Mouse (Mus musculus): Measurements from ENCODE around the gene Zswim1. TPM values are rescaled to one million over a fixed set of nuclear protein-coding genes. Genes with fewer than 3 reads are reported as not detected.
A peak's percentile ranks its signal among the peaks of the same experiment; 100 is the strongest.
"Not testable (repeated sequence)": the region's sequence is repeated elsewhere in the genome, so short reads cannot be mapped to it uniquely, and the experiment has no call there.

Gene Zswim1
- polyA plus RNA-seq, 1 experiment = 4.1 TPM

DNA sequence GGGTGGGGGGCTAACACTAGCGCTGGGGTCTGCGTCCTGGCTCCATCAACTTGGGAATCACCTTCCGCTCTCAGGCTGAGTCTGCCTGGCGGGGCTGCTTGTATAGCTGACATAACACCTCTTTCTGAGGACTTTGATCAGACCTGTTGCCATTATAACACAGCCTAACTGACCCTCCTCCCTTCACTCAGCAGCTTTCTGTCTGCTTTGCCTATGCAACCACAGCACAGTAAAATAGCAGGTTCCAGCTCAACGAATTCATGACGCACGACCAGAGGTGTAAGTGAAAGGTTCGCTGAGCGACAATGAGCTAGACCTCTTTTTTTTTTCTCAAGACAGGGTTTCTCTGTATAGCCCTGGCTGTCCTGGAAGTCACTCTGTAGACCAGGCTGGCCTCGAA lies 8.5 kb downstream of the Zswim1 start:
- peaks cover 7% of the 10 kb centered on the region; the same call in 1 of the 2 replicates for H3K4me1 ChIP-seq (ENCODE audit: control insufficient read depth, insufficient read depth, insufficient read length, low read length)
- no peak overlapping the region for H3K4me3 ChIP-seq (ENCODE audit: insufficient read depth, low read depth, low read length)
- H3K27ac ChIP-seq (replicated peaks; ENCODE audit: low read depth, low read length) = no peak overlapping the region

DNA sequence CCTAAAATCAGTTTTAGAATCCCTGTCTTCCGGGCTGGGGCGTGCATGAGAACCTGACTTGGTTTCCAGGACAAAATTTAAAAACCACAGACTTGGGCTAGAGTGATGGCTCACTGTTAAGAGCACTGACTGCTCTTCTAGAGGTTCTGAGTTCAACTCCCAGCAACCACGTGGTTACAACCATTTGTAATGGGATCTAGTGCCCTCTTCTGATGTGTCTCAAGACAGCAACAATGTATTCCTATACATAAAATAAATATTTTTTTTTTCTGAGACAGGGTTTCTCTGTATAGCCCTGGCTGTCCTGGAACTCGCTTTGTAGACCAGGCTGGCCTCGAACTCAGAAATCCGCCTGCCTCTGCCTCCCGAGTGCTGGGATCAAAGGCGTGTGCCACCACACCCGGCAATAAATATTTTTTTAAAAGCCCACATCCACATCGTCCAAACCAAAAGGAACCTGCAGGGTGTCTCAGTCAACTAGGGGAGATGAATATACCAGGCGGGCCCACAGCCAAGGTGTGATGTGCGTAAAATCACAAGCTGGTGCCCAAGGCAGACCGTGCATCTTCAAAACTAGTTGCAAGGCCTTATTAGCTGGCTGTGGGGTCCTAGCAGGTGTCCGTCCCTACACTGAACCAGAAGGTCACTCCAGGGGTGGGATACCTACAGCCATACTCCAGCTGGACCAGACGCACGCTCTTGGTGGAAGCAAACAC lies 9.7 kb downstream of the Zswim1 start:
- H3K27ac ChIP-seq (replicated peaks; ENCODE audit: low read depth, low read length) = no peak overlapping the region
- peak overlapping the region; percentile 83 for H3K4me3 ChIP-seq (ENCODE audit: insufficient read depth, low read depth, low read length)
- peaks cover 7% of the 10 kb centered on the region; the same call in 1 of the 2 replicates for H3K4me1 ChIP-seq (ENCODE audit: control insufficient read depth, insufficient read depth, insufficient read length, low read length)

DNA sequence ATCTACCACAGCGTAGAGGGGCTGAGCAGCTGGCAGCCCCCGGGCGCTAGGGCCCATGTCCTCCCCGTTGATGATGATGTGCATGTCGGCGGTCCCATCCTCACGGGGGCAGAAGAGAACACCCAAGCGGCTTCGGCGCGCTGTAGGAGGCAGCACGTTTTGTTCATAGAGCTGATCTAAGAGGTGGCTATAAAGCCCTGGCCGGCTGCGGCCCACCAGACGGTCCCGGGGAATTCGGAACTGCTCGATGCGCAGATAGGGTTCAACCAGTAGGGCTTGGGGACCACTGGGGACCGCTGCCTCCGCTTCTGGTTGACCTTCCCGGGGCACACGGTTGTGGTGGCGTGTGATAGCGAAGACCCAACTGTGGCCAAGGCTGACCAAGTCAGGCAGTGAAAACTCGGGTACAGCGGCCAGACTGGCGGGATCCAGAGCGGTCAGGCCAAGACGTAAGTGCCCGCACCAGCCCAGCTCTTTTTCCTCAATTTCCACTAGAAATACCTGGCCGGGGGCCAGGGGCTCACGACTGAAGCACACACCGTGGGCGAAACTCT lies 10.3 kb downstream of the Zswim1 start, which contains the start of gene Ctsa:
TSS of gene Ctsa (plus strand) at position 126 of the 554 bp plus-strand sequence.
- Histone ChIP-seq H3K4me3 (ENCODE audit: insufficient read depth, low read depth, low read length) (peak within 1 kb of the TSS; percentile 83), H3K27ac (replicated peaks; ENCODE audit: low read depth, low read length) (peak within 1 kb of the TSS; percentile 94), H3K4me1 (ENCODE audit: control insufficient read depth, insufficient read depth, insufficient read length, low read length) (peaks cover 7% of the 10 kb centered on the region; the same call in 1 of the 2 replicates)

- Histone ChIP-seq H3K4me3 (ENCODE audit: insufficient read depth, low read depth, low read length) (peak within 1 kb of the TSS; percentile 83), H3K4me1 (ENCODE audit: control insufficient read depth, insufficient read depth, insufficient read length, low read length) (peaks cover 7% of the 10 kb centered on the region; the same call in 1 of the 2 replicates), H3K27ac (replicated peaks; ENCODE audit: low read depth, low read length) (peak within 1 kb of the TSS; percentile 94)
Measured at GRCm38 (mm10) chr2:164833314-164833959, 11.0 kb downstream of the Zswim1 start, which contains the start of gene Neurl2. Neurl2 (minus strand) TSS chr2:164833456.

- peak overlapping the region; percentile 40 for H3K27ac ChIP-seq (replicated peaks; ENCODE audit: low read depth, low read length)
- H3K4me1 ChIP-seq (ENCODE audit: control insufficient read depth, insufficient read depth, insufficient read length, low read length) = peaks cover 7% of the 10 kb centered on the region; the same call in 1 of the 2 replicates
- H3K4me3 ChIP-seq (ENCODE audit: insufficient read depth, low read depth, low read length) = peak overlapping the region; percentile 83
Measured at GRCm38 (mm10) chr2:164834531-164834930, 12.0 kb downstream of the Zswim1 start.

DNA sequence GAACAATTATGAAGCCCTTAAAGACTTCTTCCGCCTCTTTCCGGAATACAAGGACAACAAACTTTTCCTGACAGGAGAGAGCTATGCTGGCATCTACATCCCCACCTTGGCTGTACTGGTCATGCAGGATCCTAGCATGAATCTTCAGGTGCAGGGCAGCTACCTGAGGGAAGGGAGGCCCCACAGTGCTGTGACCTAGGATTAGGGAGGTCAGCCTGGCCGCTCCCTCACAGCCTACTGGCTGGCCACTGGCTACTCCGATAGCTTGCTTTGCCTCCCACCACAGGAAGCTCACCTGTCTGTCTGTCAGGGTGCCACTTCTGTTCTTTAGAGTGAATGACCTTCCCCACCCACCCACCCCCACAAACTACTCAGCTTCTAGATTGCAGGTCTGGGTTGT lies 12.7 kb downstream of the Zswim1 start:
- Histone ChIP-seq H3K4me3 (ENCODE audit: insufficient read depth, low read depth, low read length) (peak overlapping the region; percentile 83), H3K27ac (replicated peaks; ENCODE audit: low read depth, low read length) (no peak overlapping the region), H3K4me1 (ENCODE audit: control insufficient read depth, insufficient read depth, insufficient read length, low read length) (peaks cover 7% of the 10 kb centered on the region; the same call in 1 of the 2 replicates)

DNA sequence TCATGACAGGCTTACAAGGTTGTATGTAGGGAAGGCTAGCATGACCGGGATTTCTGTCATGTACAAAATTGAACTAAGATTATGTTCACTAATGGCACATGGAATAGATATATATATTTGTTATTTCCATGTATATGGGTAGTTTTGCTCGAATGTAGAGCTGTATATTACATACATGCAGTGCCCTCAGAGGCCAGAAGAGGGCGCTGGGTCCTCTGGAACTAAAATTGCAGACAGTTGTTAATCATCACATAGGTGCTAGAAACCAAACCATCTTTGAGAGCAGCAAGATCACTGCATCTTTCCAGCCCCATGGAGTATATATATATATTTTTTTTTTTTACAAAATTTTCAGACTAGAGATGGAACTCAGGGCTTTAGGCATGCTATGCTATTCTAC lies 23.3 kb downstream of the Zswim1 start:
- H3K4me3 ChIP-seq (ENCODE audit: insufficient read depth, low read depth, low read length) = no peak overlapping the region
- no peak overlapping the region for H3K27ac ChIP-seq (replicated peaks; ENCODE audit: low read depth, low read length)

GRCm38 (mm10) chr2:164850061-164850460 lies 27.6 kb downstream of the Zswim1 start:
- H3K4me3 ChIP-seq (ENCODE audit: insufficient read depth, low read depth, low read length) = no peak overlapping the region
- no peaks in the 10 kb centered on the region for H3K4me1 ChIP-seq (ENCODE audit: control insufficient read depth, insufficient read depth, insufficient read length, low read length)

More for the DNA sequence above, 23.3 kb downstream of the Zswim1 start:
- no peaks in the 10 kb centered on the region for H3K4me1 ChIP-seq (ENCODE audit: control insufficient read depth, insufficient read depth, insufficient read length, low read length)

GRCm38 (mm10) chr2:164855572-164855971 lies 33.1 kb downstream of the Zswim1 start:
- not testable (repeated sequence) for H3K4me3 ChIP-seq (ENCODE audit: insufficient read depth, low read depth, low read length); H3K27ac ChIP-seq (replicated peaks; ENCODE audit: low read depth, low read length); H3K4me1 ChIP-seq (ENCODE audit: control insufficient read depth, insufficient read depth, insufficient read length, low read length)

More at GRCm38 (mm10) chr2:164850061-164850460, 27.6 kb downstream of the Zswim1 start:
- H3K27ac ChIP-seq (replicated peaks; ENCODE audit: low read depth, low read length) = no peak overlapping the region

DNA sequence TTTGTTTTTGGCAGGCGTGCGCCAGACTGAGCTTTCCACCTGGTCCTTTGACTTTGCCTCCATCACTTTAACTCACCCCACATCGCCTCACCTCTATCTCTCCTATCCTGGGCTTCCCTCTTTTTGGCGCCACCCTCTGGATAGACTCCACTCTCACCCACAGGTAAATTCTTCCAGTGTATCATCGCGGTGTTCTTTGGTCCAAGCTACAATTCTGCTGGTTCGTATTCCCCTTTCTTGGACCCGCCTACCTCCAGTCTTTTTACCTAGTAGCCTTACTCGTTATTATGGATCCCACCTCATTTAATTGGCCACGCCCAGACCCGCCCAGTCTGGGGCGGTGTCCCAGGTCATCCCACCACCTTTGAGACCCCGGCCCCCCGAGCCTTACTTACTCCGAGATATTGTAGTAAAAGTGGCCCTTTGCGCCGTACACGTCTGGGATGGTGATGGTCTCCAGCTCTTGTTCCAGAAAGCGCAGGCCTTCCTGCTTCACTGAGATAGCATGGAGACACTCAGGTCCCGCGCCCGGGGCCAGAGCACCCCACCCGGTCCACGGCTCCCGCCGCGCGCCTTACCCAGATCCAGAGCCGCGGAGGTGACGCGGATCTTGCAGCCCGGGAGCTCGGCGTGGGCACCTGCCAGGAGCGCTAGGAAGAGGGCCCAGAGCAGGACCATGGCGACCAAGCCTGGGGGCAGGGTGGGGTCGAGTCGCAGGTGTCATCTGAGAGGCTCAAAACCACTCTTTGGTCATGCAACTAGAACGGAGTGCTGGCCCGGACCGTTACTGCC lies 34.0 kb downstream of the Zswim1 start:
- Histone ChIP-seq H3K27ac (replicated peaks; ENCODE audit: low read depth, low read length) (peak overlapping the region; percentile 70), H3K4me3 (ENCODE audit: insufficient read depth, low read depth, low read length) (peak overlapping the region; percentile 62), H3K4me1 (ENCODE audit: control insufficient read depth, insufficient read depth, insufficient read length, low read length) (peaks cover 14% of the 10 kb centered on the region)

- peak within 1 kb of the TSS; percentile 70 for H3K27ac ChIP-seq (replicated peaks; ENCODE audit: low read depth, low read length)
- H3K4me3 ChIP-seq (ENCODE audit: insufficient read depth, low read depth, low read length) = peak within 1 kb of the TSS; percentile 62
- H3K4me1 ChIP-seq (ENCODE audit: control insufficient read depth, insufficient read depth, insufficient read length, low read length) = peaks cover 19% of the 10 kb centered on the region
Measured at GRCm38 (mm10) chr2:164857101-164857821, 34.8 kb downstream of the Zswim1 start, which contains the start of gene Pltp. Pltp (minus strand) TSS chr2:164857711.

GRCm38 (mm10) chr2:164857842-164858553 lies 35.5 kb downstream of the Zswim1 start:
- peak overlapping the region; percentile 62 for H3K4me3 ChIP-seq (ENCODE audit: insufficient read depth, low read depth, low read length)
- H3K4me1 ChIP-seq (ENCODE audit: control insufficient read depth, insufficient read depth, insufficient read length, low read length) = peaks cover 23% of the 10 kb centered on the region
- peak overlapping the region; percentile 49 for H3K27ac ChIP-seq (replicated peaks; ENCODE audit: low read depth, low read length)

- Histone ChIP-seq H3K4me3 (ENCODE audit: insufficient read depth, low read depth, low read length) (peak overlapping the region; percentile 49), H3K27ac (replicated peaks; ENCODE audit: low read depth, low read length) (peak overlapping the region; percentile 90), H3K4me1 (ENCODE audit: control insufficient read depth, insufficient read depth, insufficient read length, low read length) (peaks cover 23% of the 10 kb centered on the region)
Measured at GRCm38 (mm10) chr2:164859155-164859554, 36.7 kb downstream of the Zswim1 start.
